Mouse (Mus musculus): ENCODE results near the gene Tor1aip1. TPM values are rescaled to one million over a fixed set of nuclear protein-coding genes. Genes with fewer than 3 reads are reported as not detected.

Gene Tor1aip1
- polyA plus RNA-seq, 2 experiments, result 27.2 to 45.6 TPM

DNA sequence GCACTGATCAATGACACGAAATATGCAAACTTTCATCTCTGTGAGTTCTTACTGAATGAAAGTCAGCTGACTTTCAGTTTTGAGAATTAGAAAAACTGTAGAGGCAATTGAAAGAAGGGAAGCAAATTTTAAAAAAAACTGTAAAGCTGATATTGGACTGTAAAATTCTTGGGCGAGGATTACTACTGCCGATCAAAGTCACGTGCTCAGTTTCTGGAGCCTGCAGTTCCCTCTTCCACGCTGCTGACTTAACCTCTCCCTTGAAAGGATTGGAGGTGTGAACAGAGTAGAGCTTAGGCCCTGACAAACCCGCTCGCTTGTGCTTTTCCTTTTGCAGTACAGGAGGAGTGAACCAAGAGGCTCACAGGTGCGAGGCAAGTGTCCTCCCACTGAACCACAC, 33.9 kb downstream of the Tor1aip1 start:
- Histone ChIP-seq H3K27me3 (ENCODE audit: control insufficient read depth, insufficient read depth, low read length) (no peaks in the 10 kb centered on the region), H3K9ac (ENCODE audit: low read depth, low read length, severe bottlenecking) (no peak overlapping the region), H3K27ac (replicated peaks; ENCODE audit: low read depth, low read length) (no peak overlapping the region), H3K9me3 (ENCODE audit: control insufficient read depth, low read length) (no peaks in the 10 kb centered on the region), H3K4me1 (ENCODE audit: control insufficient read depth, insufficient read depth, low read length) (no peaks in the 10 kb centered on the region), H3K4me3 (replicated peaks; ENCODE audit: low read length) (no peak overlapping the region), H3K36me3 (ENCODE audit: control insufficient read depth, insufficient read depth, low read length) (peaks cover 30% of the 10 kb centered on the region), H3K4me2 (replicated peaks; ENCODE audit: low read depth, low read length, severe bottlenecking) (no peak overlapping the region)
- ATAC-seq (ENCODE audit: low FRiP score, low read depth), result no peak
- no peak for TF ChIP-seq POLR2A (IDR thresholded peaks at IDR 0.05; ENCODE audit: borderline replicate concordance, extremely low read depth, insufficient read depth, insufficient read length)
- WGBS, result 87% methylated on average over 8 of the region's 8 CpGs
- DNase-seq (ENCODE audit: low spot score), result no peak

DNA sequence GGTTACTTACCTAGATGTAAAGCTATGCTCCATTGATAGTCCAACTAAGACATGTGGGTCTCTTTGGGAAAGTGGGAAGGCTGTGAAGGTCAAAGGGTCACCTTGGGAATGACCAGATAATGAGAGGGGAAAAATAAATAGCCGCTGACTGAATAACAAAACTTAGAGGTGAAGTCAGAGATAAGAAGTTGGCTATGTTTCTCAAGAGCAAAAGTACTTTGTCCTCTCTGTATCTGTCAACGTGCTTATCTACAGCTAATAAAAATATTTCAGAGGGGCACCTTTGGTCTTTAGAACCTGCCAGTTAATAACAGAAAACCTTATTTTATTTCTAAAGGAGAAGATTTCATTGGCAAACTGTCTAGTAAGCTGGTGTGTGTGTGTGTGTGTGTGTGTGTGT, 40.7 kb downstream of the Tor1aip1 start:
- Histone ChIP-seq H3K4me1 (ENCODE audit: control insufficient read depth, insufficient read depth, low read length) (no peaks in the 10 kb centered on the region), H3K27ac (replicated peaks; ENCODE audit: low read depth, low read length) (no peak overlapping the region), H3K9ac (ENCODE audit: low read depth, low read length, severe bottlenecking) (no peak overlapping the region), H3K9me3 (ENCODE audit: control insufficient read depth, low read length) (no peaks in the 10 kb centered on the region), H3K27me3 (ENCODE audit: control insufficient read depth, insufficient read depth, low read length) (no peaks in the 10 kb centered on the region), H3K36me3 (ENCODE audit: control insufficient read depth, insufficient read depth, low read length) (no peaks in the 10 kb centered on the region), H3K4me2 (replicated peaks; ENCODE audit: low read depth, low read length, severe bottlenecking) (no peak overlapping the region), H3K4me3 (replicated peaks; ENCODE audit: low read length) (no peak overlapping the region)
- DNase-seq (ENCODE audit: low spot score), result no peak
- WGBS, result 66% methylated on average over 2 of the region's 2 CpGs
- TF ChIP-seq POLR2A (IDR thresholded peaks at IDR 0.05; ENCODE audit: borderline replicate concordance, extremely low read depth, insufficient read depth, insufficient read length), result no peak
- ATAC-seq (ENCODE audit: low FRiP score, low read depth), result no peak

DNA sequence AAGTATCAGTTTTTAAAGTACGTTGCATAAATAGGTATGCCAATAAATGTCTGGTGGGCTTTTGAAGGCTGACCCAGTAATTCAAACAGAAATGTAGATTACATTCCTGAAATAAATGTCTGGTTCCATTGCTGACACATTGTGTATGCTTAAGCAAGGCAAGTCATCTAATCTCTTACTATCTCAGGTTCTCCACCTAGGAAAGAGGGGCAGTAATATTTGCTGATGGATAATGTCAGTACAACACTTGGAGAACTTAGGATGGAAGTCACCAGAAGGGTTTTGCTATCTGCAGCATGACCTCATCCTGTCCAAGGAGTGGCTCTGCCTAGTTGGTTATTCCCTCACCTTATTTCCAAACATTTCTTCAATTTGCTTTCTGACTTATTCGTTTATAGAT, 41.8 kb downstream of the Tor1aip1 start:
- Histone ChIP-seq H3K4me3 (replicated peaks; ENCODE audit: low read length) (no peak overlapping the region), H3K9me3 (ENCODE audit: control insufficient read depth, low read length) (no peaks in the 10 kb centered on the region), H3K9ac (ENCODE audit: low read depth, low read length, severe bottlenecking) (no peak overlapping the region), H3K36me3 (ENCODE audit: control insufficient read depth, insufficient read depth, low read length) (no peaks in the 10 kb centered on the region), H3K27ac (replicated peaks; ENCODE audit: low read depth, low read length) (no peak overlapping the region), H3K27me3 (ENCODE audit: control insufficient read depth, insufficient read depth, low read length) (no peaks in the 10 kb centered on the region), H3K4me2 (replicated peaks; ENCODE audit: low read depth, low read length, severe bottlenecking) (no peak overlapping the region), H3K4me1 (ENCODE audit: control insufficient read depth, insufficient read depth, low read length) (no peaks in the 10 kb centered on the region)
- no peak for TF ChIP-seq POLR2A (IDR thresholded peaks at IDR 0.05; ENCODE audit: borderline replicate concordance, extremely low read depth, insufficient read depth, insufficient read length)
- WGBS, result 70% methylated on average over 2 of the region's 2 CpGs
- ATAC-seq (ENCODE audit: low FRiP score, low read depth) (no peak), DNase-seq (ENCODE audit: low spot score) (no peak)

DNA sequence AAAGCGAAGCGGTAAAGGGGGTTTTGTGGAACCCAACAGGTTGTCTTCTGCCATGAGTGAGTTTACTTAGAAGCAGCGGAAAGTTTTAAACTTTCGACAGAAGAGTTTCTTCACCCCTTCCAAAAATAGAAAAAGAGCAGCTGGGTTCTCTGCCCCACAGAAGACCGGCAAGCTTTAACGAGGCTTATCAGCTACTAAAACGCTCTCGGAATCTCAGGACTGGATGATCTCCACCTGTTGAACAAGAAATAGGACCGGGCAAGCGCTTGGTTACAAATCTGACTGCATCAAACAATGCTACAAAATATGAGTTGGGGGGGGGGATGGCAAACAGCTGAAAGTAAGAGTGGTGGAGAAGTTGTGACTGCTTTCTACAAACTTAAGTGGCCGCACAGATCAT, 45.9 kb downstream of the Tor1aip1 start:
- Histone ChIP-seq H3K36me3 (ENCODE audit: control insufficient read depth, insufficient read depth, low read length) (no peaks in the 10 kb centered on the region), H3K4me1 (ENCODE audit: control insufficient read depth, insufficient read depth, low read length) (no peaks in the 10 kb centered on the region), H3K9ac (ENCODE audit: low read depth, low read length, severe bottlenecking) (no peak overlapping the region), H3K9me3 (ENCODE audit: control insufficient read depth, low read length) (no peaks in the 10 kb centered on the region), H3K4me3 (replicated peaks; ENCODE audit: low read length) (no peak overlapping the region), H3K27ac (replicated peaks; ENCODE audit: low read depth, low read length) (no peak overlapping the region), H3K27me3 (ENCODE audit: control insufficient read depth, insufficient read depth, low read length) (no peaks in the 10 kb centered on the region), H3K4me2 (replicated peaks; ENCODE audit: low read depth, low read length, severe bottlenecking) (no peak overlapping the region)
- DNase-seq (ENCODE audit: low spot score), result peak; percentile 34
- no peak for TF ChIP-seq POLR2A (IDR thresholded peaks at IDR 0.05; ENCODE audit: borderline replicate concordance, extremely low read depth, insufficient read depth, insufficient read length)
- ATAC-seq (ENCODE audit: low FRiP score, low read depth), result peak; percentile 75
- WGBS, result 49% methylated on average over 11 of the region's 11 CpGs

DNA sequence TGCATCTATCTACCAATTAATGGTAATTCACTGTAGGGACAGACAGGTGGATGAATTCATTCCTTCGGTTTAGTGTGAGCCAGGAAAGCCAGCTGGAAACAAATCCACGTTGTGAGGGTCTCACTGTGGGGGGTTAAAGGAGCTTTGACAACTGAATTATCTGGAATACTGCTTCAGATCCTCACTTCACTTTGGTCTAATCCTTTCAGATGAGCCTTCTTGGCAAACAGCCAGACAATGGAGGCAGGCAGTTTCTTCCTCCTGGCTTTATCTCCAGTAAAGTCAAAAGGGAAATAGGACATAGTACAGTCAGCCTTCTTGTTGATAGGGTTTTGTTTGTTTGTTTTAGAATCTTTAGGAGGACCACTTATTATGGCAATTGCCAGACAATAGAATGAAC, 46.9 kb downstream of the Tor1aip1 start:
- Histone ChIP-seq H3K9ac (ENCODE audit: low read depth, low read length, severe bottlenecking) (no peak overlapping the region), H3K36me3 (ENCODE audit: control insufficient read depth, insufficient read depth, low read length) (no peaks in the 10 kb centered on the region), H3K4me2 (replicated peaks; ENCODE audit: low read depth, low read length, severe bottlenecking) (no peak overlapping the region), H3K27ac (replicated peaks; ENCODE audit: low read depth, low read length) (no peak overlapping the region), H3K27me3 (ENCODE audit: control insufficient read depth, insufficient read depth, low read length) (no peaks in the 10 kb centered on the region), H3K4me3 (replicated peaks; ENCODE audit: low read length) (no peak overlapping the region), H3K4me1 (ENCODE audit: control insufficient read depth, insufficient read depth, low read length) (no peaks in the 10 kb centered on the region), H3K9me3 (ENCODE audit: control insufficient read depth, low read length) (no peaks in the 10 kb centered on the region)
- no peak for TF ChIP-seq POLR2A (IDR thresholded peaks at IDR 0.05; ENCODE audit: borderline replicate concordance, extremely low read depth, insufficient read depth, insufficient read length)
- ATAC-seq (ENCODE audit: low FRiP score, low read depth) (no peak; the same call in 1 of the 2 replicates), DNase-seq (ENCODE audit: low spot score) (no peak)
- WGBS, result 31% methylated on average over 2 of the region's 2 CpGs

DNA sequence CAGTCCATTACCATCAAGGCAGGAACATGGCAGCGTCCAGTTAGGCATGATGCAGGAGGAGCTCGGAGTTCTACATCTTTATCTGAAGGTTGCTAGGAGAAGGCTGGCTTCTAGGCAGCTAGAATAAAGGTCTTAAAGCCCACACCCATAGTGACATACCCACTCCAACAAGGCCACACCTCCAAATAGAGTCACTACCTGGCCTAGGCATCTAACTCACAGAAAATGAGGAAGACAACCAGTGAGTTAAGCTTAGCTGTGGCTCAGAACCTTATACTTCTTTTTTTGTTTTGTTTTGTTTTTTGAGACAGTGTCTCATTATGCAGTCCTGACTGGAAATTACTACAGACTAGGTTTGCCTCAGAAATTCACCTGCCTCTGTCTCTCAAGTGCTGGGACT, 48.7 kb downstream of the Tor1aip1 start:
- H3K4me2 ChIP-seq (replicated peaks; ENCODE audit: low read depth, low read length, severe bottlenecking), result no peak overlapping the region
- TF ChIP-seq POLR2A (IDR thresholded peaks at IDR 0.05; ENCODE audit: borderline replicate concordance, extremely low read depth, insufficient read depth, insufficient read length), result no peak
- no peak overlapping the region for H3K27ac ChIP-seq (replicated peaks; ENCODE audit: low read depth, low read length)
- ATAC-seq (ENCODE audit: low FRiP score, low read depth) (no peak), DNase-seq (ENCODE audit: low spot score) (no peak)
- H3K4me3 ChIP-seq (replicated peaks; ENCODE audit: low read length), result no peak overlapping the region
- no peak overlapping the region for H3K9ac ChIP-seq (ENCODE audit: low read depth, low read length, severe bottlenecking)
- no peaks in the 10 kb centered on the region for H3K4me1 ChIP-seq (ENCODE audit: control insufficient read depth, insufficient read depth, low read length)
- no peaks in the 10 kb centered on the region for H3K9me3 ChIP-seq (ENCODE audit: control insufficient read depth, low read length)
- no peaks in the 10 kb centered on the region for H3K27me3 ChIP-seq (ENCODE audit: control insufficient read depth, insufficient read depth, low read length)
- no peaks in the 10 kb centered on the region for H3K36me3 ChIP-seq (ENCODE audit: control insufficient read depth, insufficient read depth, low read length)
- WGBS, result 84% methylated on average over 2 of the region's 2 CpGs

Measured in limb, embryonic 14.5 days (tissue).